Mouse (Mus musculus) spleen, adult 2 months (tissue): Measurements from ENCODE around the gene Lrrc49. TPM values are rescaled to one million over a fixed set of nuclear protein-coding genes. Genes with fewer than 3 reads are reported as not detected.

Experiments
- DNase-seq, 2 experiments: peaks; one replicate each; pipeline versions ENCODE4 v3.0.0 to v3.0.0-alpha.2; 2012 to 2021; ENCODE audit warnings: low spot score in 2 of 2, low read depth in 1 of 2
- H3K27ac ChIP-seq: fragments of 200-500 bp; 2 replicates; pipeline ENCODE4 v1.5.1; 2012; ENCODE audit warnings: low read length, inconsistent platforms; ENCODE audit not compliant: insufficient read depth
- H3K27me3 ChIP-seq: fragments of 200-500 bp; 2 replicates; pipeline ENCODE4 v1.6.1; 2012; ENCODE audit warnings: mild to moderate bottlenecking, moderate library complexity, low read length, inconsistent platforms; ENCODE audit not compliant: control insufficient read depth, insufficient read depth
- H3K36me3 ChIP-seq: fragments of 200-500 bp; 2 replicates; pipeline ENCODE4 v1.6.1; 2012; ENCODE audit warnings: mild to moderate bottlenecking, low read length, inconsistent platforms; ENCODE audit not compliant: control insufficient read depth, insufficient read depth
- H3K4me1 ChIP-seq: fragments of 200-500 bp; 2 replicates; pipeline ENCODE4 v1.6.1; 2011; ENCODE audit warnings: inconsistent platforms; ENCODE audit not compliant: control insufficient read depth, insufficient read depth, insufficient read length
- H3K4me3 ChIP-seq: fragments of 200-500 bp; 2 replicates; pipeline ENCODE4 v1.5.1; 2011; ENCODE audit warnings: mild to moderate bottlenecking, inconsistent platforms; ENCODE audit not compliant: insufficient read depth, insufficient read length; ENCODE audit errors: extremely low read depth
- CTCF ChIP-seq: fragments of 200-500 bp; IDR thresholded peaks from 2 replicates; pipeline ENCODE4 v1.5.1; 2011; ENCODE audit warnings: mild to moderate bottlenecking, inconsistent platforms; ENCODE audit not compliant: insufficient read depth, insufficient read length, insufficient replicate concordance; ENCODE audit errors: extremely low read depth
- POLR2A ChIP-seq: fragments of 200-500 bp; IDR thresholded peaks from 2 replicates; pipeline ENCODE4 v1.6.1; 2011; ENCODE audit warnings: low read depth, low read length, inconsistent platforms
- WGBS: fragments of 180-500 bp; shearing (Covaris S2); methylation state at CpG from one replicate; pipeline ENCODE4 v1.1.7; 2018; 5-methylcytosine and 5-hydroxymethylcytosine counted together
- polyA plus RNA-seq: library from polyadenylated mRNA; depleted of rRNA; stranded (reverse); fragments of >200 nt; gene quantifications from 2 replicates; pipeline ENCODE4 v1.2.3, GENCODE M21; 2012; rRNA removed

The Lrrc49 gene
- polyA plus RNA-seq, 1 experiment: 0.65 TPM

DNA sequence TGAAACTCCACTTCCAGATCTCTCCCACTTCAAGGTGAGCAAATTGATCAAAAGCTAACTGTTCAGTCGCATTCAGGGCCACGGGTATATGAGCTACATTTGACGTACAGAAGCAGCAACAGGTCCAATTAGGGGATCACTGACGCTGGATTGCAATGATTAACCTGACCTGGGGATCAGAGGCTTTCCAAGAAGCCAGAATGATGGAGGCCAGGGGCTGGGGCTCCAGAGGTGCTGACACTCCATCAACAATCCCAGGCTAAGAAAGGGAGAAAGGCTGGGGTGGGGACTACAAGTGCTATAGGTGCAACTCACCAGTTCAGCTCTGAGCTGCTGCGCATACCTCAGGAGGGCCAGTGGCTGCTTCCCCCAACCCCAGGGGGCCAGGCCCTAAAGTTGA is 166.8 kb downstream of the Lrrc49 start:
- TF ChIP-seq CTCF (no peak), POLR2A (no peak)
- no peak overlapping the region for H3K27ac ChIP-seq
- WGBS: 83% methylated on average over 5 of the region's 5 CpGs
- no peak overlapping the region for H3K4me3 ChIP-seq
- peaks cover 6% of the 10 kb centered on the region for H3K27me3 ChIP-seq
- H3K4me1 ChIP-seq: no peaks in the 10 kb centered on the region; the same call in 1 of the 2 replicates
- no peak for DNase-seq
- no peaks in the 10 kb centered on the region for H3K36me3 ChIP-seq

DNA sequence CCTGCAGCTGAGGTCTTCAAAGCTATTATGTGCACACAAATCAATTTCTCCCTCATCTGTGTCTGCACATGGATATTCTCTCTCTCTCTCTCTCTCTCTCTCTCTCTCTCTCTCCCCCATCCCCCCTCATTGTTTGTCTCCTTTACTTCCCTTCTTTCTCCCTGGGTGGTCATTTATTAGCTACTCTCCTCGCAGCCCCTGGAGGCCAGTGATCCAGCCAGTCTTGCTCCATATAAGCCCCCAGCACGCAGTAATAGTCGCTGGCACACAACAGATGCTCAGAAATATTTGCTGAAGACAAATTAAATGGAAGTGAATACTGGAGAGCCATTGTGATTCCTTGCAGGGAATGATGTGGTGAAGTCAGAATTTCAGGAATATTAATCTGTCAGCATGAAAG is 168.4 kb downstream of the Lrrc49 start:
- 62% methylated on average over 3 of the region's 3 CpGs for whole genome bisulfite sequencing
- no peak overlapping the region for H3K27ac ChIP-seq
- DNase-seq: no peak
- no peaks in the 10 kb centered on the region for H3K36me3 ChIP-seq
- peaks cover 6% of the 10 kb centered on the region for H3K27me3 ChIP-seq
- no peak overlapping the region for H3K4me3 ChIP-seq
- TF ChIP-seq POLR2A (no peak), CTCF (no peak)
- no peaks in the 10 kb centered on the region; the same call in 1 of the 2 replicates for H3K4me1 ChIP-seq

Other genes starting within 250 kb of the Lrrc49 start
- 0.95 and 1.5 TPM in 2 replicates for gene Thsd4, start 166.1 kb downstream of the Lrrc49 start, polyA plus RNA-seq
- gene Larp6, start 24.8 kb upstream of the Lrrc49 start, polyA plus RNA-seq: 1.3 and 1.5 TPM in 2 replicates
- gene Uaca, start 106.4 kb upstream of the Lrrc49 start, polyA plus RNA-seq: 0.80 and 1.0 TPM in 2 replicates